Mouse (Mus musculus) gonadal fat pad, adult 2 months (tissue): ENCODE measurements around the gene Slit1. TPM values are rescaled to one million over a fixed set of nuclear protein-coding genes. Genes with fewer than 3 reads are reported as not detected.

Experiments
- DNase-seq: peaks from one replicate; pipeline ENCODE4 v3.0.0-alpha.2; 2012; ENCODE audit warnings: low read depth
- polyA plus RNA-seq: library from polyadenylated mRNA; depleted of rRNA; stranded (reverse); fragments of >200 nt; gene quantifications from 2 replicates; pipeline ENCODE4 v1.2.3, GENCODE M21; 2012

Slit1 gene
- polyA plus RNA-seq, 1 experiment, result 7.1 TPM

DNA sequence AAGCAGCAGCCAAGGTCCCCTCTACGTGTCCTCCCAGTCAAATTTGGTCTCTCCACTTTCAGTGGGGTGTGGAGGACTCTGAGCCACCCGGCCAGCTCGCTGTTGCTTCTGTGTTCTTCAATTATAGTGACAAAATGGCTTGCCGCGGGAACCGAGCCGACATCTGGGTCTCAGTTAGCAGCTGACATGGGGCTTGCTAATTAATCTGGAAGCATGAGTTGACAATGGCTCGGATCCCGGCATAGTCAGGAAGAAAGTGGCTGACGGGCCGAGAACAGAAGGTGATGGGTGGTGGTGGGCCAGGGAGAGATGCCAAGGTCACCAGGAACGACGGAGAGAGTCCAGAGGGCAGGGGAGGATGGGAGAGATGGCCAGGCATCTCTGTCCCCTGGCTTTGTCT is 55.2 kb downstream of the Slit1 start:
- no peak for DNase-seq

DNA sequence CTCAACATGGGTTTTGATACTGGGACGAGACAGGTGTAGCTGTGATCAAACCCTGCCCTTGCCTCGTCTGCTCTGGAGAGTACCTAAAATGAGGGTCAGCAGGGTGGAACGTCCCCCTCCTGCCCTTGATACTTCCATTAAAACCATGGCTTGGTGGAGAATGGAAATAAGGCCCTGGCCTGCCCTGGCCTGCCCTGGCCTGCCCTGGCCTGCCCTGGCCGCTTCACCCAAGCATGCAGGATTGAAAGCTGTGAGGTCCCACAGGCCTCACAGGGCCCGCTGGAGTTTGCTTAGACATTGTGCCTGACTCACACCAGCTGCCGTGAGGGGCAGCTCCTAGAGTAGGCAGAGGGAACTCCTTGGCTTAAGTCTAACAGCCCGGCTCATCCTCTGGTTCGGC is 55.6 kb downstream of the Slit1 start:
- DNase-seq, result no peak

DNA sequence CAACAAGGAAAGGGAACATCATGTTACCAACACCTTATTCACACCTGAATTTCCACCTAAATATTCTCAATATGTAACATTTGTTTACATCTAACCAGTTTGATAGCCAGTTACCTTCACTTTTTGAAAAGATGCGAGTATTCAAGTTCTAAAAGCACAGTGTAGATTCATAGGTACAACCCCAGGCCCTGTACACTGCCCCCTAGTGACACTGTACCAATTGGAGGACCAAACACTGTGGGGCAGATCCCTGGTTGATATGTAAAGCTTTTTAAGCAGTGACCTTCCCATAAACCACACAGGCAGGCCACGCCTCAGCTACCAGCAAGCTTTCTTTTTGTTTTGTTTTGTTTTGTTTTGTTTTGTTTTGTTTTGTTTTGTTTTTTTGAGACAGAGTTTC is 57.3 kb downstream of the Slit1 start:
- DNase-seq, result no peak

DNA sequence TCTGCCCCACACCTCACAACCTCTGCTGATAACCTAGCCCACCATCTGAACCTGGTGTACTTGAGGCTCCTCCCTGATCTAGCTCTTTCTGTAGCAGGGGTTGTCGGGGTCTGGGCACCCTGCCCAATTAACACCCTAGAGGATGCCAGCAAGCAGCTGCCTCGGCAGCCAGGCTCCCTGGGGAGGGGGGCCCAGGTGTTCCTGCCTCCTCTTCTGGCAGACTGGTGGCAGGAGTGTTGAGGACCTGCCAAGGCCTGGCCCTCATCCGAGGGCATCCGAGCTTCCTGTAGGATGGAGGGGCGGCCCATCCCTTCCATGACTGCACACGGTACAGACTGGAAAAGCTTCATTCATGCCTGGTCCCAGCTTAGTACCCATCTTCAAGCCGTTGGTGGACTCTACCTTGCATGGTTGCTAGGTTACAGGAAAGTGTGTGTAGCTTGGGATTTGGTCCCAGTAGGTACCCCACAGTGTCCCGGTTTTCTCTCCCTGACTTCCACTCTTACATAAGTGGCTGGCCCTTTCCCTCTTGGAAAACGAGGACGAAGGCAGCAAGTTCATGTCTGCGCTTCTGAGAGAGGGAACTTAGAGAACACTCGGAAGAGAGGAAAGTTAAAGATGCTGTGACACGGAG is 57.9 kb downstream of the Slit1 start:
- DNase-seq, result no peak

DNA sequence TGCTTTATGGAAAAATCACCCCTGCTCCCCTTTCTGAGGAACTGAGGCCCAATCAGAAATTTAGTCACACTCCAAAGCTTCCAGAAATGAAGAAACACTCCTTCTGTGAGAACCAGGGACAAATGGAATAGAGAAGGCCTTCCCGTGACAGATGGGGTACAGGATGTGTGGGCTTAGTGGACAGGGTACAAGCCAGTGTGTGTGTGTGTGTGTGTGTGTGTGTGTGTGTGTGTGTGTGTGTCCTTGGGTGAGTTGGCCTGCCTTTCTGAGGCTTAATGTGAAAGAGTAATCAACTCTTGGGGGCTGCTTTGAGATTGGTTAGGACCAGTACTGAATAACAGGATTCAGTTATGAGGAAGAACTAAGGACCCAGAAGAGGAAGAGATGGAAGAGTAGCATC is 58.6 kb downstream of the Slit1 start:
- no peak for DNase-seq

DNA sequence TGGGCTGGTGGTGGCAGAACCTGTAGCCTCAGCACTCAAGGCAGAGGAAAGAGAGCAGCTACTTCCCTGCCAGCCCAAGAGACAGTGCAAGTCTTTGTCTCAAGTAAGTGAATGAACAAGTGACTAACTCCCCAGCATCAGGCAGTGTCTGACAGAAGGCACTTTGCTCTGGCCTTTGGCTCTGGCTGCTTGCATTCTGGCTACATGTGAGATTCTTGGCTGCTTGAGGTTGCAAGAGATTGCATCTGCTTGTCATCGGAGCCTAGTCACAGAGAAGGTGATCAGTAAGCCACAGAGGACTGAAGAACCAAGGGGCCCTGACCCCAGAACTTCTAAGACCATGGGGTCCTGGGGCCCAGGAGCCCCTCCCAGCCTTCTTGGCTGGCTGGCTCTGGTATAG is 59.5 kb downstream of the Slit1 start:
- DNase-seq, result no peak

DNA sequence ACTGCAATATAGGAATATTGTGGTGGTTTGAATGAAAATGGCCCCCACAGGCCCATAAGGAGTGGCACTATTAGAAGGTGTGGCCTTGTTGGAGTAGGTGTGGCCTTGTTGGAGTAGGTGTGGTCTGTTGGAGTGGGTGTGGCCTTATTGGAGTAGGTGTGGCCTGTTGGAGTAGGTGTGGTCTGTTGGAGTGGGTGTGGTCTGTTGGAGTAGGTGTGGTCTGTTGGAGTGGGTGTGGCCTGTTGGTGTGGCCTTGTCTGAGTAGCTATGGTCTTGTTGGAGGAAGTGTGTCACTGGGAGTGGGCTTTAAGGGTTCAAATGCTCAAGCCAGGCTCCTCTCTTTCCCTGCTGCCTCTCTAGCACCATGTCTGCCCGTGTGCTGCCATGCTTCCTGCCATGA is 63.2 kb downstream of the Slit1 start:
- no peak for DNase-seq

DNA sequence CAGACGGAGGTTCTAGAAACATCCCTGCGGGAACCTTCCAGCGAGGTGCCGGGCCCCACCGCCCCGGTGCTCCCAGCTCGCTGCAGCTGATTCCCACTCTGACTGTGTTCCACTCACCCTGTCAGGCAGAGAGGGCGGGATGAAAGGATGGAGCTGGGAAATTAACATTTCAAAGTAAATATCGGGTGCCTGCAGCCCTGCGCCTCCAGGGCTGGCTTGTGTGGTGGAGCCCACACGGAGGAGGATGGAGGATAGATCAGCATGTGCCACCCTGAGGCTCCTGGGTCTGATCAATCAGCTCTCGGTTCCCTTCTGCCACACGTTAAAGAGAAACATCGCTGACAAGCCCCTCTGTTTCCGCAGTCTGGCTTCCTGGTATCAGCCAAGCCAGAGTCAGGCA is 64.4 kb downstream of the Slit1 start:
- no peak for DNase-seq

DNA sequence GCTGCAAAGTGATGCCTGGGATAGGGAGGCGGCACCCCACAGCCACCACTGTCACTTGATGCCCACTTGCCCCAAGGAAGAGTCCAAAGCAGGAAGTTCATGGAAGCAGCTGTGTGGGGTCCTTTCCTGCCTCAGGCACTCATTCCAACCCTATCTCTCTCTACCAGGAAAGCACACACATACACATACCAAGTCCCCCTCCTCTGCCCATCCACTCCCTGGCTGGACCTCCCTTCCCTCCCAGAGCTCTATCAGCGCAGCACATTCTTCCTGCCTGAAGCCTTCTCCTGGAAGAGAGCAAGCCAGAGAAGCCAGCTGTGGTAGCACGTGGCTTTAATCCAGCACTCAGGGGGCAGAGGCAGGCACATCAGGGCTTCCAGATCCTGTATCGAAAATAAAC is 65.9 kb downstream of the Slit1 start:
- no peak for DNase-seq

DNA sequence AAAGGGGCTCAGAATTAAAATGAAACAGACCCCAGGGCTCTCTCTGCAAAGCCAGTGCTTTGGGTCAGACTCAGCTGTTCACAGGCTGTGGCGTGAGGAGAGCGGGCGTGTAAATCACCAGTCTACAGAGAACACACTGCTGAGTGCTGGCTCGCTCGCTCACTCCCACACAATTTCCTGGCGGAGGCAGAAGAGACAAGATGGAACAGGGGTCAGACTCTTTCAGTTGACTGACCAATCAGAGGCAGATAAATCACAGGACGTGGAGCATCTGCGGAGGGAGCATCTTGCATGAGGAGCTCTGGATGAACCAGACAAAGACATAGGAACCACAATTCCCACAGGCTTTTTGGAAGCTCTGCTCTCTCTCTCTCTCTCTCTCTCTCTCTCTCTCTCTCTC is 67.9 kb downstream of the Slit1 start:
- no peak for DNase-seq

DNA sequence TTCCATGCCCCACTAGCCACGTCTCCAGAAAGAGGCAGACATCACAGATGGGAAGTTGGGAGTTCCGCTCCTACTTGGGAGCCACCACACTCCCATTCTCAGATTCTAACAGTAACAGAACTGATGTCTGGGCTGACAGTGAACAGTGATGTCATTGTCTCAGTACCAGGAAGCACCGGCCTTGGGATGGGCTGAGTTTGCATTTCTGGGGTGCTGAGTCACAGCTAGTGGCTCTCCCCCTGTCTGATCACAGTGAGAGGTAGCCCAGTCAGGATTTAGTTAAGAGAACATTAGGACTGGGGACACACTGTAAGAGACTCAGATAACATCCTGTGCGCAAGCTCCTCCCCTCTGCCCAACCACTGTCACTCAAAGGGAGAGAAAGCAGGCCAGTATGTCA is 69.1 kb downstream of the Slit1 start:
- no peak for DNase-seq

DNA sequence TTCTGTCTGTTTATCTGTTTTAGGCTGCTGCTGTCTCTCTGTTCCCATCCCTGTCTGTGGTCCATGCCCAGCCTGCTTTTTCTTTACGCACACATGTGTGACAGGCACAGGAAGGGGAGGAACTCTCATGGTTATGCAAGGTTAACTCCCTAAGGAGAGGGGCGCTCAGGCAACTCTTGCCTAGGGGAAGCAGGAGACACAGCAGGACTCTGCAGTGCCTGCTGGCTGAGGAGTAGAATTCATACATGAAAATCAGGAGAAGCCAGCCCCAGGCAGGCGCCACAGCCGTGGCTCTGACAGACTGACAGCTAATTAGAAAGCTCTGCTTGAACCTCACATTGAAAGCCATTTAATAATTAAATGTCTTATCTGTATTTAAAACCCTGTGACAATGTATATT is 70.6 kb downstream of the Slit1 start:
- no peak for DNase-seq

DNA sequence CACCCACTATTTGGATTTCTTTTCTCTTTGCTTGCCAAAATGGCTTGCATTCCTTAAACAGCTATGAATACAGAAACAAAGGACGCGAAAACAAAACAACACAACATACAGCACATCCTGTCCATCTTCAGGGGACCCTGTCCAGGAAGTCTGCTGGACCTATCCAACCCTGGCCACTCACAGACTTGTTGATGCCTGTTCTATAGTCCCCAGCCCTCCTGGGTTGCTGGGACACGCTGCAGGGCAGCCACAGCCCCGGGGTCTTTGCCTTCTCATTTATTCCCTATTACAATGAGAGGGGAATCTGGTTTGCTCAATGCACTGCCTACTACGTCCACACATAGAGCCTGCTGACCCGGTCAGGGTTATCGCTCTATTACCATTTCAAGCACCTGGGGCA is 72.5 kb downstream of the Slit1 start:
- DNase-seq, result no peak

DNA sequence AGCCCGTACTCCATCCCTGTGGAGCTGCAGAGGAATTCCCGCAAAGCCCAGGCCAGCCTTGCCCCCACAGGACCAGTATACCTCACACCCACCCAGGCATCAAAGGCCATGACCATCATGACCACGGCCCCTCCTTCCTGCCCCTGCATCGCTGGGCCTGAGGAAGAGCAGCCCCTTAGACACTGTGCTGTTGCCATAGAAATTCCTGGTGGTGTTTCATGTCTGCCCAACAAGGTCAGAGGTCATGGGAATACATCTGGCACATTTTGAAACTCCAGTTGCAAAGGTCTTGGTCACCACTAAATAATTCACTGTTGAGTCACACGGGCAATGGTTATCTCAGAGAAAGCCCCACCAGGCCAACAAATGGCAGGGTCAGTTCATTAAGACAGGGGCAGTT is 73.0 kb downstream of the Slit1 start:
- no peak for DNase-seq

DNA sequence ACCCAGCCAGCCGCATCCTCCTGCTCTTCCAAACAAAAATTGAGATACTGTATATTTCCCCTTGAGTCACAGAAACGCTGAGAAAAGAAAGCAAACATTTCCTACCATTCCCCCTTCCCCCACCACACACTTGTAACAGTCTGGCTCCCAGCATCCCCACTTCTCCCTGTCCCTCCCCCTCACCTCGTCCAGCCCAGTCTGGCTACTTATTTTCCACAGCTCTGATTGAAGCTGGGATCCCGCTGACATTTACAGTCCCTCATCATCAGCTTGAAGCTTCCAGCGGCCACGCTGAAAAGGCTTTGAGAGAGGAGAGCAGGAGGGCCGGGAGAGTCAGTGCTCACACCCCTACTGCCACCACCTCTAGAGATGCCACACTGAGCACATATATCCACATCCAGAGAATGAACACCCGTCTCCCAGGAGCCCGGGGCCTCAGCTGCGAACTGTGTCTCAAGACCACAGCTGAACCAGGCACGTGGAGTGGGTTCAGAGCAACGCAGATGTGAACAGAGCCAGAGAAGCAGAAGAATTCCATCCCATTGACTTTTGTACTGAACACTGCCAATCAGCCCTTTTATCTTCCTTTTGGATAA is 73.6 kb downstream of the Slit1 start:
- no peak for DNase-seq

DNA sequence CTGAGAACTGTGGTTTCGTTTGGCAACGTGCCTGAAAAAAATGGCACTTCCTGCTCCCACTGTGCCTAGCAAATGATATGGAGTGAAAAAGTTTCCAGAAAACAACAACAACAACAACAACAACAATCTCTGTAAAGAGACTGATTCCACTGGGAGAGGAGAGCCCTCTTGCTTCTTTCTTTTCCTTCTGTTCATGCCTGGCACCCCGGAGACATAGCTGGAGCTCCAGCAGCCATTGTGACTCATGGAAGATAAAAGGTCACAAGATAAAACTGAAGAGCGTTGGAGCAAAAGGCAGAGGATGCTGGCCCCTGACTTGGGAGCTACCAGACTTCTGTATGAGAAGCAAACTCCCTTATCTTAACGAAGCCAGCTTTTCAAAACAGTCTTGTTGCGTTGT is 75.9 kb downstream of the Slit1 start:
- no peak for DNase-seq

DNA sequence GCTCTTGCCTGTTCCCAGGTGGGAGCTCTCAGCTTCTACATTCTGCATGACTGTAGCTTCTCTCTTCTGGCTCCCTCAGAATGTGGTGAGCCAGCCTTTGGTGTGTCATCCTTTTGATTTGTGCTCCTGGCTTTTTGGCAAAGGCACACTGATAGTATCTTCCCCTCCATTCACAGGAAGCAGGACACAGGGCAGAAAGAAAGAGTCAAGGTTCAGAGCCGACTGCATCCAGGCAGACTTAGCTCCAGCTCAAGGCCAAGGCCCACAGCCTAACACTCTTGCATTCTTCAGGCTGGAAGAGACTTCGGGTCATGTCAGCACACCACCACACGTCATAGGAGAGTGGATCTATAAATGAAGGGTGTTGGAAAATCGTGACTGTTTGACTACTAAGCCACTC is 77.5 kb downstream of the Slit1 start:
- no peak for DNase-seq

DNA sequence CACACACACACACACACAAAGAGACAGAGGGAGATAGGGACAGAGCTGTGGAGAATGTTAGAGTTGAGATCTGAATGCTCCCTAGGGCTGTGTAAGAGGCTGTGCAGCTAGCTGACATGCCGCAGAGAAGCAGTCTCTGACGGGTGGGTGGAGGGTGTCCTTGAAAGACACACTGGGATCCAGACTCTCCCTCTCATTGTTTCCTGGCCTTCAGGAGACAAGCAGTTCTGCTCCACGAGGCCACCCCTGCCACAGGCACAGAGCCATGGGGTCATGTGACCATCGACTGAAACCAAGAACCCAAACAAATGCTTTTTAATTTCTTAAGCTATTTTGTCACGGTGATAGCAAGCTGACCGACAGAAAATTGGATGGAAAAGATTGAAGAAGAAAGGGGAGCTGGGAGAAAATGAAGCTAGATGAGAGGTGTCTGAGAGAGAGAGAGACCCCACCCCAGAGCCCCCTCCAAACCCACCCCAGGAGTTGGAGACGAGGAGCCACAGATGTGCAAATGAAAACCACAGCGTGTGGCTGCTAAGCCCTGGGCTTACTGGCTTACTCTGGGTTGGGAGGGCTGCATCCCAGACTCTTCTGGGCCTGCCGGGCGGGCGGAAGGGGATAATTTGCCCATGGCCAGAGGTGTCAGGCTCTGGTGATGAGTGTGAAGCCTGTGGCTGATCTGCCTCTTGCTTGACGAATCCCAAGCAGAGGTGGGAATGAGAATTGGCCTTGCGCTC is 79.8 kb downstream of the Slit1 start:
- DNase-seq, result no peak

DNA sequence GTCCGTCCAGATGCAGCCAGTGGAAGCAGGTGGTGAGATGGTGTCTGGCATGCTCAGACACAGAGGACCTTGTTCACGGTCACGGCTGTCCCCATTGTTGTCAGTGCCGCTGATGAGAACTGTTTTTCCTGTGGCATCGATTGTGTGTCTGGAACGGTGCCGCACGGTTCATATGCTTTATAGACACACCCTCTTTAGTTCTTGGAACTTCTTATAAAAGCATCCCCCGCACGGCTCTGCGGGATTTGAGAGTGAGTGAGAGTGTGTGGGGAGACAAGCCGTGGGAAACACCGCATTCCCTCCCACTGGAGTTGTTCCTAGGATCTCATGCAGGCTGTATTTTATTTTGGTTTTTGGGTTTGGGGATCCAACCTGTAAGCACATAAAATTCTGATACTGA is 82.0 kb downstream of the Slit1 start:
- no peak for DNase-seq

DNA sequence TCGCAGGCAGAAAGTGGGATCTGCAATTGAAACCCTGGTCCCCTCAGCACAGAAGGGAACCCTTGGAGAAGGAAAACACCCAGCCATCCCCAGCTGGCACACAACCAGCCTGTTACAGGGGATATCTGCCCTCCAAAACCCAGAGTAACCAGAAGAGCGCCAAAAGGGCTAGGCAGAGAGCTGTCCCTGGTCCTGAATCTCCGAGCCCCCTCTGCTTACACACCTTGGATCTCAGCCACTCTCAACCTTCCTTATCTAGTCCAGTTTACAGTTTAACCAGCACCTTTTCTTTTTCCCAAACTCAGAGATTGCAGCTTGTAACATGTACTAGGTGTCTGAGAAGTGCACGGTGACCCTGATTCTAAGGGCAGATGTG is 82.5 kb downstream of the Slit1 start:
- no peak for DNase-seq

DNA sequence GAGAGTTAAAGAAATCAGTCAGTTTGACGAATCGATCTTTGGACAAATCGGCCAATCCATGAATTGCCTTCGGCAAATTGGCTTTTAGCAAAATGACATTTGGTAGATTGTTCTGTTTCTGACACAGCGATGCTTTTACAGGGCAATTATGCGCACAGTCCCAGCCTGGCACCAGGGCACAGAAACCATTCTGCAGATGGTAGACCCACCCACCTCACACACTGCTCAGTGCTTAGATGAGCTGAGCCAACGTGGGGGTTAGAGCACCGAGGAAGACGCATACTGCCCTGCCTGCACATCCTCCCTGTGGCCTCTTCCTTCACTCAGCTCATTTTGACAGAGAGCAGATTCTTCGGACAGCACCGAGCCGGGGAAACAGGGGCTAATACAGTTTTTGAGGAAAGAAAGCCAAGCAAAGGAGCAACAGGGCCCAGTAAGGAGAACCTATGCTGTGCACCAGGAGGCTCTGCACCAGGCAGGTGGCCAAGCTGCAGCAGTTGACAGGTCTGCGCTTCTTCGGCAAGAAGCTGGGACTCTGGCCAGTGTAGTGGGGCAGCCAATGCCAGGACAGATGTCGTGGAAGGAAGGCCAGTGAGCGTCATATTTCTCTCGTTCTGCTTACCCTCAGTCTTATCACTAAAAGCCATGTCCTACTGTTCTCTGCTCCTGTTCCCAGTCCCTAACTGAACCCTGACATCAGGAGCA is 83.0 kb downstream of the Slit1 start:
- no peak for DNase-seq

DNA sequence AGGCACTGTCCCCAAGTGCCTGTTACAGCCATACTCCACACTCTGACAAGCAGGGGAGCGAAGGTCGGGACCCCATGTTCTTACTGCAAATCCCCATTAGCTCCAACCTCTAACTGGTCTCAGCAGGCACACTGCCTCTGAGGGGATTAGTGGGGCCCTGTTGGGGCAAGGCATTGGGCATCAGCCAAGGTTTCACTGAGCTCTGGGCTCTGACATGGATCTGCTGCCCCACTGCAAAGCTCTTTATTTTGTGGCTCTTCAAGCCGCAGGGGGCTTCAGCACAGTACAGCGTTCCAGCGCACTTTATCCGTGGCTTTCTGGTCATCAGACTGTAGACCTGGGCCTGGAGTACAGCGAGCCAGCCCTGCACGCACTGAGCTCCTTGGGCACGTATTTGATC is 86.0 kb downstream of the Slit1 start:
- DNase-seq, result no peak

DNA sequence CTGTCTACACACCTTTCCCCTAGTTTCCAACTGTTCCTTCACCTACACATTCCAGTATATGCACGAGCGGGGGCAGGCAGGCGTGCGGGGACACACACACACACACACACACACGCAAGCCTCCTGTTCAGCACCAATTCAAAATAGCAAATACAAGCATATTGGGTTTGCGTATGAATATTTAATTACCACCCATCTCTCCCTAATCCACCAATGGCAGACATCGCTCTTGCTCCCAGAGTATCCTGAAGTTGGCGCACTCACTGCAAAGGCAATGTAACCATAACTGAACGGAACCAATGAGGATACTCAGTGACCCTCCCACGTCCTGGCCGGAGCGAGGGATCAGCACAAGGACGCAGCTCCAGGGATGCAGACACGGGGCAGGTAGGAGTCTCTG is 86.8 kb downstream of the Slit1 start:
- DNase-seq, result no peak
